Mouse (Mus musculus): ENCODE results near the gene Ranbp1.

- TF ChIP-seq POLR2A (IDR thresholded peaks at IDR 0.05; ENCODE audit: insufficient read depth, low read depth, low read length), result no peak
- no peak for TF ChIP-seq CTCF (IDR thresholded peaks at IDR 0.05; ENCODE audit: insufficient read depth, low read depth, low read length)
Observed at GRCm38 (mm10) chr16:18288581-18289061, 40.1 kb upstream of the Ranbp1 start.
